Mouse (Mus musculus): ENCODE data around the gene Gm8906. TPM values are rescaled to one million over a fixed set of nuclear protein-coding genes. Genes with fewer than 3 reads are reported as not detected.
"Not testable (repeated sequence)": the region's sequence is repeated elsewhere in the genome, so short reads cannot be mapped to it uniquely, and the experiment has no call there.

The Gm8906 gene
- not detected in 2 replicates for polyA plus RNA-seq (2012; rRNA removed)

DNA sequence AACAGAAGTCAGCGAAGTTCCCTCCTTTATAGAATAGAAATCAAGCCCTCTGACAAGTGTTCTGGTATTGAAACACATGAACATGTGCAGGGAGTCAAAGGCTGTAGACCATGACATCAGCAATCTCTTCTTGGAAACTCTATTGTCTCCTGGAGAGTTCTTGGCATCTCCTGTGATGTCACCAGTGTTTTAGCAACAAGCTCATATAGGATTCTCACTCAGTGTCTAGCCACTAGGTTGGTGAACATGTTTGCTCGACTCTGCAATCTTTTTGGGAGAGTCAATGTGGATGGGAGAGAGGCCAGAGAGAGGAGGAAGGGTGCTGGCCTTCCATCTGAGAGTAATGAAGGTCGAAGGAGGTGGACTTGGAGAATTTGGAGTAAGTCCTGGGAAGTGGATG is at the start of gene Gm8906:
Gene Gm8906 (plus strand): TSS at position 301 of the 400 bp plus-strand sequence.
- not testable (repeated sequence) for H3K27me3 ChIP-seq (ENCODE audit: control insufficient read depth, insufficient read depth, low read length); H3K4me3 ChIP-seq (replicated peaks; ENCODE audit: insufficient read depth, low read depth, low read length); DNase-seq; H3K27ac ChIP-seq (ENCODE audit: insufficient read depth, low read length); H3K4me1 ChIP-seq (ENCODE audit: control insufficient read depth, insufficient read depth, low read length)
- 36% methylated on average over 2 of the region's 3 CpGs for WGBS

Other genes starting within 250 kb of the Gm8906 start
- not detected in 2 replicates for gene Gm8890, start 246.7 kb upstream of the Gm8906 start, polyA plus RNA-seq (2012; rRNA removed)
- not detected in 2 replicates for gene Speer1, start 161.2 kb upstream of the Gm8906 start, polyA plus RNA-seq (2012; rRNA removed)
- gene Gm8897, start 86.3 kb upstream of the Gm8906 start, polyA plus RNA-seq (2012; rRNA removed): not detected in 2 replicates
- gene Gm6460, start 92.2 kb downstream of the Gm8906 start, polyA plus RNA-seq (2012; rRNA removed): not detected in 2 replicates
- gene Gm8922, start 179.3 kb downstream of the Gm8906 start, polyA plus RNA-seq (2012; rRNA removed): not detected in 2 replicates

Measured in cerebellum, adult 2 months (tissue).